Mouse (Mus musculus): ENCODE measurements at regions not wholly inside any gene's neighbourhood (a gene's known extent, or its start where the extent isn't known, plus 50 kb on each side); places are given as distances from the start of the nearest gene placed in this dataset.

- TF ChIP-seq GATA1 (IDR thresholded peaks at IDR 0.05; ENCODE audit: low read length) (no peak), TAL1 (IDR thresholded peaks at IDR 0.05; ENCODE audit: low read length) (no peak)
These were observed 80.7 kb upstream of the Camk1g start for GRCm38 (mm10) chr1:193450814-193451213.
